Mouse (Mus musculus) lung, embryonic 14.5 days (tissue): Measurements from ENCODE around the gene Vdr. TPM values are rescaled to one million over a fixed set of nuclear protein-coding genes. Genes with fewer than 3 reads are reported as not detected.

ENCODE experiments used
- ATAC-seq: fragments of 200-750 bp; cut with Nextera tagmentation; 2 replicates; pipeline ENCODE4 v1.8.0; 2017; ENCODE audit warnings: mild to moderate bottlenecking, moderate TSS enrichment, moderate library complexity; ENCODE audit not compliant: insufficient read depth
- DNase-seq: peaks from one replicate; pipeline ENCODE4 v3.0.0-alpha.2; 2015
- H3K27ac ChIP-seq: fragments of 300-500 bp; sonication (generic); 2 replicates; pipeline ENCODE4 v1.5.1; 2014; ENCODE audit warnings: low read depth, mild to moderate bottlenecking, moderate library complexity
- H3K27me3 ChIP-seq: fragments of 300-500 bp; sonication (generic); 2 replicates; pipeline ENCODE4 v1.6.1; 2014; ENCODE audit warnings: low read length, control low read depth; ENCODE audit not compliant: insufficient read depth
- H3K36me3 ChIP-seq: fragments of 300-500 bp; sonication (generic); 2 replicates; pipeline ENCODE4 v1.6.1; 2014; ENCODE audit warnings: control low read depth; ENCODE audit not compliant: insufficient read depth
- H3K4me1 ChIP-seq: fragments of 300-500 bp; sonication (generic); 2 replicates; pipeline ENCODE4 v1.6.1; 2014; ENCODE audit warnings: antibody characterized with exemption, control low read depth; ENCODE audit not compliant: insufficient read depth
- H3K4me2 ChIP-seq: fragments of 300-500 bp; sonication (generic); 2 replicates; pipeline ENCODE4 v1.6.1; 2014; ENCODE audit warnings: mild to moderate bottlenecking
- H3K4me3 ChIP-seq: fragments of 300-500 bp; sonication (generic); 2 replicates; pipeline ENCODE4 v1.5.1; 2014; ENCODE audit warnings: low read depth, low read length
- H3K9ac ChIP-seq: fragments of 300-500 bp; sonication (generic); 2 replicates; pipeline ENCODE4 v1.6.1; 2014
- H3K9me3 ChIP-seq: fragments of 300-500 bp; sonication (generic); 2 replicates; pipeline ENCODE4 v1.6.1; 2016; ENCODE audit warnings: low read depth, low read length, control low read depth
- CTCF ChIP-seq: IDR thresholded peaks from 2 replicates; pipeline ENCODE4 v1.5.1; 2016; ENCODE audit warnings: antibody characterized with exemption, low read depth
- WGBS: fragments of 180-500 bp; shearing (Covaris S2); extraction: QIAGEN DNeasy Blood & Tissue Kit; methylation state at CpG from one replicate; pipeline ENCODE4 v1.1.7; 2014; 5-methylcytosine and 5-hydroxymethylcytosine counted together
- polyA plus RNA-seq: library from polyadenylated mRNA; unstranded; fragments of >200 nt; fragmentation: Nextera tagmentation; extraction: Ambion mirVana; gene quantifications from 2 replicates; pipeline ENCODE4 v1.2.1, GENCODE M21; 2014

Gene Vdr
- polyA plus RNA-seq, 1 experiment from 2014 or later = 0.38 TPM

DNA sequence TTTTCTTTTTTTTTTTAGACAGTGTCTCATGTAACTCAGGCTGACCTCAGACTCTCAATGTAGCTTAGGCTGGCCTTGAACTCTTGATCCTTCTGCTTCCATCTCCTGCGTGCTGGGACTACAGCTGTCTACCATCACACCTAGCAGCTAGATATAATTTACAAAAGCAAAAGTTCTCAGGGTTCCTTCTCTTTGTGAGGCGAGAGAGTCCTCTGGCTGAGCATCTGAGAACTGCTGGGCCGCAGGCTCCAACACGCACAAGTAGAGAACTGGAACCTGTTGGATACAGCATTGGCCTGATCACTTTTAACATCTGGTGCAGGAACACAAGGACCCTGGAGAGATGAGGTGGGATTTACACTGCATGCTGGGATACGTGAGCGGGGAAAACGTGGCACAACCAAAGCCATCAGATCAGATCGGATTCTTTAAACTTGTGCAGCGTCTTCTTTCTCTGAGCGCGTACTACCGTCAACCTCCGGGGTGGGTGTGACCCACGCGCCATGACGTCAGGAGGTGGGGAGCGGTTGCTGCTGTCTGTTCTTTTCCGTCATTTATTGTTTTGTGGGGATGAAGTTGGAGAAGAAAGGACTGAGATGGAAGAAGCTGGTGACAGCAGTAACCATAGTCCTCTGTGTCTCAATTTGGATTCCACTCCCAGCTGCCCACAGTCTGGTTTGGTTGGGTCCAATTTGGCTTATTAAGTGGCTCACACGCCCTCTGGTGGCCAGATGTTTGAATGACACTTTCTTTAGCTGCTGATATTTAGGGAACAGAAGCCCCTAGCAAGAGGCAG is 61.1 kb downstream of the Vdr start:
- Histone ChIP-seq H3K9me3 (0 out of 2 replicates have a peak, but pooled peaks cover 3% of the 10 kb centered on the region), H3K9ac (0 out of 2 replicates have a peak overlapping the region, but pooled peaks have one; percentile 9), H3K4me2 (peak overlapping the region; percentile 62), H3K27me3 (no peaks in the 10 kb centered on the region), H3K27ac (peak overlapping the region; percentile 51; the same call in 1 of the 2 replicates), H3K4me1 (no peaks in the 10 kb centered on the region), H3K36me3 (no peaks in the 10 kb centered on the region), H3K4me3 (peak overlapping the region; percentile 28)
- TF ChIP-seq CTCF = peak; percentile 89
- WGBS = 4% methylated on average over 19 of the region's 19 CpGs
- peak; percentile 71 for ATAC-seq
- DNase-seq = peak; percentile 98

DNA sequence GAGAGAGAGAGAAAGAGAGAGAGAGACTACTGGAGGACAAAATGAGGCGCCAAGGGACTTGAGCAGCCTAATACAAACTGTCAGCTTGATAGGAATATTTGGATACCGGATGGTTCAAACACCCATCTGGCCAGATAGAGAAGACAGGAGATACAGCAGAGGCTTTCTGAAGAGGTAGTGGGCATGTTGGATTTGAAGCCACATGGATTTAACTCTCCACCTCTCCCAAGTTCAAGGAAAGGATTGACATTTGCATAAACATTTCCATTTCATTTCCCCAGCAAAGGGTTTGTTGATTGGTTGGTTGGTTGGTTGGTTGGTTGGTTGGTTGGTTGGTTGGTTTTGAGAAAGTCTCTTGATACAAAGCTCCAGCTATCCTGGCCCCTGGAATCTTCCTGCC is 62.6 kb downstream of the Vdr start:
- Histone ChIP-seq H3K4me2 (no peak overlapping the region), H3K36me3 (no peaks in the 10 kb centered on the region), H3K9me3 (0 out of 2 replicates have a peak, but pooled peaks cover 3% of the 10 kb centered on the region), H3K4me3 (no peak overlapping the region), H3K4me1 (no peaks in the 10 kb centered on the region), H3K27me3 (no peaks in the 10 kb centered on the region), H3K9ac (no peak overlapping the region), H3K27ac (no peak overlapping the region)
- ATAC-seq (no peak), DNase-seq (no peak)
- no peak for TF ChIP-seq CTCF
- 80% methylated on average over 2 of the region's 2 CpGs for WGBS

DNA sequence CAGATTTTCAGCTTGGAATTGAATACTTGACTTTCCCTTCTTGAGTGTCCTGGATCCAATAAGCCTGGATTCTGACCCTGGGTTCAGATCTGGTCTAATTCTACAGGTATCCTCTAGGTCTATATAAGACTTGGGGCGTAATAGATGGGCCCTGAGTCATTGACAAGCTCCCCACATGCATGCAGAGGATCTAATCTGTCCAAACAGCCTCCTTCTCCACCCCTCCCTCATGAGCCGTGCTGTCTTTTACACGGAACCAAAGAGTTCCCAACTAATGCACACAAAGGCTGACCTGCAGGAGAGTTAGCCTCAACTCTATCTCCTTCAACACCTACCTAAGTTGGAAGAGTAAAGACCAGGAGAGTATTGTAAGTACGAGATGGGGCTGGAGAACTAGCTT is 63.1 kb downstream of the Vdr start:
- Histone ChIP-seq H3K27me3 (no peaks in the 10 kb centered on the region), H3K9me3 (0 out of 2 replicates have a peak, but pooled peaks cover 3% of the 10 kb centered on the region), H3K4me1 (no peaks in the 10 kb centered on the region), H3K4me3 (no peak overlapping the region), H3K9ac (no peak overlapping the region), H3K4me2 (no peak overlapping the region), H3K36me3 (no peaks in the 10 kb centered on the region), H3K27ac (no peak overlapping the region)
- 79% methylated on average over 4 of the region's 4 CpGs for WGBS
- TF ChIP-seq CTCF = no peak
- DNase-seq (no peak), ATAC-seq (no peak)

DNA sequence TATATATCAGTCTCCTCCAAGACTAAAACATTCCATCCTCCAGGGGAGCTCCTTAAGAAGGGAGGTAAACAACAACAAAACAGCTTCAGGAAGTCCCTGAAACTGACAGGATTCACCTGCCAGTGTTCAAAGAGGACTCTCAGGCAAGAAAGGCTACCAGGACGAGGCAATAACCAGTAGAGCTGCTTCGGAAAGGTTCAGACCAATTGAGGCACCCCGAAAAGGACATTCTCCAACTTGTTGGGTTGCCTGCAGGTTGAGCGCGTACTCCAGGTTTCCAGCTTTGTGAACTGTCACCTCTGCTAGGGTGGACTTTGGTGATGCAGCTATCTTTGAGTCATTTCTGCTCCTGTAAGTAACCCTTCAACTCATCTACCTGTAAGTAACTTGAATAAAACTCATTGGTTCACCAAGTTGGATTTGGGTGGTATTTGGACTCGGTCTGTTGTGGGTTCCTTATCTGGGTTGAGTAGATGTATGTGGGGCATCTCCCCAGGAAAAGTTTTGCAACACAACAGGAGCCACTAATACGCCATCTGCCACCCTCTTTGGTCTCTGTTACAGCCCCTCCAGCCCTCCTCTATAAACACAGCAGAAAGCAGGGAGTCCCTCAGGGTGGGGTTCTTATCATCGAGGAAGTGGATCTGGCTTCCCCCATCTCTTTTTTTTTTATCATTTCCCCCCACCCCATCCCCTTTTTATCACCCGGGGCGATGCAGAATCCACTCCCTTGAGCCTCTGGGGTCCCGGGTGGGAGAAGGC is 64.1 kb downstream of the Vdr start:
- TF ChIP-seq CTCF = no peak

DNA sequence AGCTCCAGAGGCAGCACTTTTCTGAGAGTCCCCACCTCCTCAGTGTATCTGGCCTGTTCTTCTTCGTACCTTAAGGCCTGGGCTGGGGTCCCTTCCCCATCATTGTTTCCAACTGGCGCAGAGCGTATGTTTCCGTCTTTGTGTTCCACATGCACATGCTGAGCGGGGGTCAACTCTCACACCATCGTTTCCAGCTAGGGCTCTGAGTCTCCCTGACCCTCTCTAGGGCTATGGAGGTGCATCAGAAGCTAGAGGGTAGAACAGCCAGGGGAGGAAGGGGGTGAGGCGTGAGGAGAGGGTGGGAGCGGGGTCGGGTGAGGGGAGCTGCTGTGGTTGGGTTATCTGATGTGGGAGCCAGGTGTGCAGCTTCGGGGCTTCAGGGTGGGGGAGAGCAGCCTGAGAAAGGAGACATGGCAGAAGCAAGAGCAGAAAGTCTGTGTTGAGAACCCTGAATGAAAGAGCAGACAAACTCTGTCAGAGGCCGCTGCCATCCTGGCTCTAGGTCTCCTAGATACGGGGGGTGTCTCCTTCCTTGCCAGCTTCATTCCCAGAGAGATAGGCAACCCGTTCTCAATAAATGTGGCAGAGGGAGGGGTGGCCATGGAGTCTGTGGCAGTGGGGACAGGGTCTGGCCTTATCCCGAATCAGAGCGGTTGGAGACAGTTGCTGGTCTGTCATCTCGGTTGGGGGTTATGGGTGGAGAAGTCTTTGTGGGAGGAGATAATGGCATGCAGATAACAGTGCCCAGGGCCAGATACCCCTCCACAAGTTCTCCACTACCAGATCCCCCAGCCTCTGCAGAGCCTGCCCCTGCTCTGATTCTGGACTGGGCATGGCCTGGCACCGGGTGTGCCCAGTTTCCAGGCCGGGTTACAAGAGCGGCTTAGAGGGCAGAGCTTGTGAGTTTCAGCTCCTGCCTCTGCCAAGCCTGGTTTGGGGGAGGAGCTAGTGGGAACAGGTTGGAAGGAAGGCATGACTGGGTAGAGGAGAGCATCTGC is 66.1 kb downstream of the Vdr start, which contains the start of gene Hdac7:
Gene Hdac7 (minus strand): TSS at position 466 of the 998 bp plus-strand sequence.
- Histone ChIP-seq H3K4me2 (no peak within 1 kb of the TSS), H3K27me3 (no peaks in the 10 kb centered on the region), H3K36me3 (no peaks in the 10 kb centered on the region), H3K9ac (no peak within 1 kb of the TSS), H3K4me1 (peaks cover 13% of the 10 kb centered on the region), H3K4me3 (no peak within 1 kb of the TSS), H3K9me3 (0 out of 2 replicates have a peak, but pooled peaks cover 3% of the 10 kb centered on the region), H3K27ac (no peak within 1 kb of the TSS)
- ATAC-seq (no peak), DNase-seq (no peak)
- WGBS = 67% methylated on average over 19 of the region's 19 CpGs
- TF ChIP-seq CTCF = no peak

More for the DNA sequence above, 64.1 kb downstream of the Vdr start:
- Histone ChIP-seq H3K4me3 (no peak overlapping the region), H3K36me3 (no peaks in the 10 kb centered on the region), H3K9ac (no peak overlapping the region), H3K4me1 (no peaks in the 10 kb centered on the region), H3K27ac (no peak overlapping the region), H3K4me2 (no peak overlapping the region), H3K9me3 (0 out of 2 replicates have a peak, but pooled peaks cover 3% of the 10 kb centered on the region), H3K27me3 (no peaks in the 10 kb centered on the region)
- ATAC-seq (no peak), DNase-seq (no peak)
- 82% methylated on average over 11 of the region's 11 CpGs for WGBS

DNA sequence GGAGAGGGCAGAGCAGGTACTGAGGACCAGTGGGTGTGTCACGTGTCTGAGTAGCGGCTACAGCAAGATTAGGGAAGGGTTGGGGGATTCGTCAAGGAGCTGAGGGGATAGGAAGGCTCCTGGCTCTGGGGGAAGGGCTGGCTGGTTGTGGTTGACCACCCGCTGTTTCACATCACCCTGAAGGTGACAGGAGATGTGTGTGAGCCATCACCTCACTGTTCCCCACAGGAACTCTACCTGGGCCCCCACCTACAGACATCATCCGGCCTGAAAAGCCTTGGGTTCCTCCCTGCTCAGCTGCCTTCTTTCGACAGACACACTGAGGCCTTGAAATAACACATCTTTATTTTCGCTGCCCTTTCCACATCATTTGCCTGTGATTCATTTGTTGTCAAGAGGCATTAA is 67.2 kb downstream of the Vdr start:
- no peak overlapping the region for H3K9ac ChIP-seq
- no peak for DNase-seq
- TF ChIP-seq CTCF = no peak
- WGBS = 66% methylated on average over 7 of the region's 7 CpGs
- H3K4me2 ChIP-seq = no peak overlapping the region
- ATAC-seq = no peak
- no peaks in the 10 kb centered on the region for H3K36me3 ChIP-seq
- H3K27ac ChIP-seq = no peak overlapping the region
- H3K9me3 ChIP-seq = 0 out of 2 replicates have a peak, but pooled peaks cover 3% of the 10 kb centered on the region
- no peaks in the 10 kb centered on the region for H3K27me3 ChIP-seq
- H3K4me3 ChIP-seq = no peak overlapping the region
- peaks cover 18% of the 10 kb centered on the region for H3K4me1 ChIP-seq
